9 mouse cellular contexts compared by ENCODE assay signal in the genomic region with DNA sequence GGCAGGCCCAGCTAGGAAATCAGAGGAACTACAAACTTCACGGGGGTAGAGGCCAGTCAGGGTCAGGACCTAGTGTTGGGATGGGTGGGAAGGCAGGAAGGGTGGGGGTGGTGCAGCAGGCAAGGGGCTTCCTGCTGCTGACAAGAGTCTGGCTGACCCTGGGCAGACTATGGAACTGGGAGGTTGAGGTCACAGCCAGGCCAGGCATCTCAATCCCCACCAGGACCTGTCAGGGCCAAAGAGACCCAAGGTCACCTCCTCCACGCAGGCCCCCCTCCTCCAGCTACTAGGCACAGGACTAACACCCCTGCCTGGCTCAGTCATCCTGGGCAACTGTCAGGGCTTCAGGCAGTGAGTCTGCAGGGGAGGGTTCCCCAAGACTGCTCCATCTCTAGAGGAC. TPM values are rescaled to one million over a fixed set of nuclear protein-coding genes. Genes with fewer than 3 reads are reported as not detected.
DNase-seq lines count a peak whose midpoint lies in the region; ATAC-seq and TF ChIP-seq lines count a peak whose summit lies in the region.
"Had no signal": no experiment of that assay in that cellular context is flagged by ENCODE, and none has a peak within 500 bp of the region (broad histone marks: within the 10 kb centered on the region; RNA-seq: fewer than 3 reads in every experiment).

No protein-coding gene starts in this region.

- intact Hi-C loops in heart, adult 2 months (cut with DNase I) = no loop called here
- intact Hi-C loops in heart, postnatal 14 days (cut with DNase I) = no loop called here

- TF ChIP-seq POLR2A in heart, adult 2 months (IDR thresholded peaks at IDR 0.05; ENCODE audit: insufficient read depth, low read depth, low read length) = no peak

- H3K79me2 ChIP-seq in heart, adult 2 months (replicated peaks; ENCODE audit: control insufficient read depth, insufficient read depth, low read length) = no peaks in the 10 kb centered on the region

- peak overlapping the region; percentile 52 for H3K9ac ChIP-seq in heart, adult 2 months (ENCODE audit: low read depth, low read length)
- H3K9ac ChIP-seq in limb, embryonic 15.5 days = no peak overlapping the region
- H3K9ac ChIP-seq: hindbrain, embryonic 15.5 days had no signal

- no peak for TF ChIP-seq CTCF in heart, adult 2 months (IDR thresholded peaks at IDR 0.05)

- H3K4me3 ChIP-seq in heart, adult 2 months = no peak overlapping the region
- H3K4me3 ChIP-seq in limb, embryonic 15.5 days = no peak overlapping the region
- H3K4me3 ChIP-seq: hindbrain, embryonic 15.5 days had no signal

- no peaks in the 10 kb centered on the region for H3K36me3 ChIP-seq in heart, adult 2 months (ENCODE audit: control insufficient read depth, insufficient read depth, low read length)
- H3K36me3 ChIP-seq in limb, embryonic 15.5 days = peaks cover 51% of the 10 kb centered on the region

- DNase-seq in heart, adult 2 months = peak in 1 of 2 experiments; percentile 61
- no peak for DNase-seq in heart, postnatal 14 days
- DNase-seq in thymus, postnatal 14 days = peak; percentile 47
- DNase-seq in thymus, postnatal 0 days (ENCODE audit: low spot score) = no peak
- DNase-seq in left cerebral cortex, adult 9 months (ENCODE audit: low spot score in 2 of 2) = no peak
- no peak for DNase-seq in gastrocnemius, postnatal 25 days
- DNase-seq in thymus, postnatal 4 days = no peak

- H3K4me1 ChIP-seq in heart, adult 2 months (ENCODE audit: control insufficient read depth, insufficient read depth, low read length) = peaks cover 33% of the 10 kb centered on the region
- peaks cover 46% of the 10 kb centered on the region for H3K4me1 ChIP-seq in limb, embryonic 15.5 days
- H3K4me1 ChIP-seq: hindbrain, embryonic 15.5 days had no signal

- no peaks in the 10 kb centered on the region for H3K9me3 ChIP-seq in limb, embryonic 15.5 days
- H3K9me3 ChIP-seq: hindbrain, embryonic 15.5 days had no signal

- H3K27me3 ChIP-seq in heart, adult 2 months (ENCODE audit: control insufficient read depth, insufficient read depth, low read length) = no peaks in the 10 kb centered on the region
- H3K27me3 ChIP-seq in limb, embryonic 15.5 days = peaks cover 9% of the 10 kb centered on the region

- no peak for TF ChIP-seq EP300 in heart, adult 2 months (IDR thresholded peaks at IDR 0.05; ENCODE audit: insufficient read depth, low read depth, low read length)

- H3K27ac ChIP-seq in heart, adult 2 months = peak overlapping the region; percentile 86
- H3K27ac ChIP-seq in limb, embryonic 15.5 days = peak overlapping the region; percentile 91
- H3K27ac ChIP-seq: hindbrain, embryonic 15.5 days had no signal

- ATAC-seq in limb, embryonic 15.5 days (ENCODE audit: insufficient number of reproducible peaks, low FRiP score, low TSS enrichment, low read depth) = no peak

- no peak overlapping the region for H3K4me2 ChIP-seq in limb, embryonic 15.5 days
- H3K4me2 ChIP-seq: hindbrain, embryonic 15.5 days had no signal

- 12% methylated on average over 2 of the region's 2 CpGs for WGBS in heart, adult 2 months
- 27% methylated on average over 2 of the region's 2 CpGs for WGBS in limb, embryonic 15.5 days

RNA-seq across cellular contexts. Expression of gene Tbxa2r, which starts 0.6 kb away (rescaled TPM):
- 1 to 10 TPM; 3.8 to 4.1 TPM for total RNA-seq in heart, adult 2 months (2021)
- 7.1 and 8.7 TPM in 2 replicates for polyA plus RNA-seq in heart, adult 2 months (2012; rRNA removed)
- total RNA-seq in heart, postnatal 14 days (2021) = 1 to 10 TPM; 5.3 to 7.9 TPM
- polyA plus RNA-seq in thymus, postnatal 0 days (2015; fragmentation: Nextera tagmentation; extraction: Ambion mirVana) = 97.5 and 103 TPM in 2 replicates
- polyA plus RNA-seq in limb, embryonic 15.5 days (2015; fragmentation: Nextera tagmentation; extraction: Ambion mirVana) = 11.9 and 12.8 TPM in 2 replicates
- under 1 TPM; 0.83 to 1.00 TPM for total RNA-seq in gastrocnemius, postnatal 25 days (2021)

RNA-seq across cellular contexts. Expression of gene Cactin, which starts 7.1 kb away (rescaled TPM):
- total RNA-seq in heart, adult 2 months (2021) = 10 to 100 TPM; 16.1 to 18.0 TPM
- 15.4 and 18.0 TPM in 2 replicates for polyA plus RNA-seq in heart, adult 2 months (2012; rRNA removed)
- total RNA-seq in heart, postnatal 14 days (2021) = 10 to 100 TPM; 15.6 to 17.8 TPM
- polyA plus RNA-seq in thymus, postnatal 0 days (2015; fragmentation: Nextera tagmentation; extraction: Ambion mirVana) = 41.3 and 45.8 TPM in 2 replicates
- 37.3 and 39.3 TPM in 2 replicates for polyA plus RNA-seq in limb, embryonic 15.5 days (2015; fragmentation: Nextera tagmentation; extraction: Ambion mirVana)
- total RNA-seq in gastrocnemius, postnatal 25 days (2021) = 1 to 10 TPM; 7.9 to 8.3 TPM

RNA-seq across cellular contexts. Expression of gene Gipc3, which starts 15.1 kb away (rescaled TPM):
- total RNA-seq in heart, adult 2 months (2021) = 1 to 10 TPM; 5.5 to 6.4 TPM
- polyA plus RNA-seq in heart, adult 2 months (2012; rRNA removed) = 4.7 and 4.8 TPM in 2 replicates
- 1 to 10 TPM; 5.2 to 5.5 TPM for total RNA-seq in heart, postnatal 14 days (2021)
- polyA plus RNA-seq in thymus, postnatal 0 days (2015; fragmentation: Nextera tagmentation; extraction: Ambion mirVana) = 0.14 and 0.16 TPM in 2 replicates
- 0.04 and 0.07 TPM in 2 replicates for polyA plus RNA-seq in limb, embryonic 15.5 days (2015; fragmentation: Nextera tagmentation; extraction: Ambion mirVana)
- 1 to 10 TPM; 1.0 to 1.3 TPM for total RNA-seq in gastrocnemius, postnatal 25 days (2021)
- polyA plus RNA-seq: hindbrain, embryonic 15.5 days had no signal

RNA-seq across cellular contexts. Expression of gene Hmg20b, which starts 22.3 kb away (rescaled TPM):
- total RNA-seq in heart, adult 2 months (2021) = 10 to 100 TPM; 55.6 to 58.1 TPM
- polyA plus RNA-seq in heart, adult 2 months (2012; rRNA removed) = 44.3 and 54.9 TPM in 2 replicates
- total RNA-seq in heart, postnatal 14 days (2021) = 10 to 100 TPM; 74.0 to 82.9 TPM
- 88.5 and 100 TPM in 2 replicates for polyA plus RNA-seq in thymus, postnatal 0 days (2015; fragmentation: Nextera tagmentation; extraction: Ambion mirVana)
- 86.0 and 89.9 TPM in 2 replicates for polyA plus RNA-seq in limb, embryonic 15.5 days (2015; fragmentation: Nextera tagmentation; extraction: Ambion mirVana)
- total RNA-seq in gastrocnemius, postnatal 25 days (2021) = 10 to 100 TPM; 22.9 to 29.6 TPM

RNA-seq across cellular contexts. Expression of gene Mfsd12, which starts 29.3 kb away (rescaled TPM):
- total RNA-seq in heart, adult 2 months (2021) = 10 to 100 TPM; 10.6 to 11.1 TPM
- 9.6 and 10.5 TPM in 2 replicates for polyA plus RNA-seq in heart, adult 2 months (2012; rRNA removed)
- 10 to 100 TPM; 11.7 to 14.3 TPM for total RNA-seq in heart, postnatal 14 days (2021)
- polyA plus RNA-seq in thymus, postnatal 0 days (2015; fragmentation: Nextera tagmentation; extraction: Ambion mirVana) = 36.3 and 38.1 TPM in 2 replicates
- 13.3 and 13.4 TPM in 2 replicates for polyA plus RNA-seq in limb, embryonic 15.5 days (2015; fragmentation: Nextera tagmentation; extraction: Ambion mirVana)
- total RNA-seq in gastrocnemius, postnatal 25 days (2021) = 1 to 10 TPM; 2.3 to 2.9 TPM
